Mouse (Mus musculus) bone marrow, adult 2 months (tissue): ENCODE measurements around the gene Iqsec1. TPM values are rescaled to one million over a fixed set of nuclear protein-coding genes. Genes with fewer than 3 reads are reported as not detected.

ENCODE experiments used
- H3K27ac ChIP-seq: fragments of 200-500 bp; 2 replicates; pipeline ENCODE4 v1.5.1; 2012; ENCODE audit warnings: low read depth, mild to moderate bottlenecking, control low read depth, inconsistent platforms, low read length; ENCODE audit not compliant: control insufficient read depth, poor library complexity, insufficient read depth
- H3K4me1 ChIP-seq: fragments of 200-500 bp; 2 replicates; pipeline ENCODE4 v1.6.1; 2011; ENCODE audit warnings: low read length; ENCODE audit not compliant: control insufficient read depth, insufficient read depth
- H3K4me3 ChIP-seq: fragments of 200-500 bp; replicated peaks from 2 replicates; pipeline ENCODE3; 2011; ENCODE audit warnings: mild to moderate bottlenecking, low read depth, low read length, control low read depth; ENCODE audit not compliant: control insufficient read depth
- CTCF ChIP-seq: fragments of 200-500 bp; IDR thresholded peaks from 2 replicates; pipeline ENCODE4 v1.5.1; 2011; ENCODE audit warnings: low read length, control low read depth; ENCODE audit not compliant: control insufficient read depth, insufficient read depth
- POLR2A ChIP-seq: fragments of 200-500 bp; IDR thresholded peaks from 2 replicates; pipeline ENCODE4 v1.6.1; 2011; ENCODE audit warnings: low read depth, mild to moderate bottlenecking, control low read depth, low read length, borderline replicate concordance; ENCODE audit not compliant: control insufficient read depth
- WGBS: fragments of 180-500 bp; shearing (Covaris S2); methylation state at CpG from one replicate; pipeline ENCODE4 v1.1.7; 2018; 5-methylcytosine and 5-hydroxymethylcytosine counted together
- polyA plus RNA-seq: library from polyadenylated mRNA; stranded (reverse); fragments of >200 nt; gene quantifications from 2 replicates; pipeline ENCODE4 v1.2.4, GENCODE M21; 2011; ENCODE audit warnings: low replicate concordance; ENCODE audit not compliant: missing spikeins, insufficient read depth, insufficient read length

The Iqsec1 gene
- polyA plus RNA-seq, 1 experiment: 81.1 TPM

DNA sequence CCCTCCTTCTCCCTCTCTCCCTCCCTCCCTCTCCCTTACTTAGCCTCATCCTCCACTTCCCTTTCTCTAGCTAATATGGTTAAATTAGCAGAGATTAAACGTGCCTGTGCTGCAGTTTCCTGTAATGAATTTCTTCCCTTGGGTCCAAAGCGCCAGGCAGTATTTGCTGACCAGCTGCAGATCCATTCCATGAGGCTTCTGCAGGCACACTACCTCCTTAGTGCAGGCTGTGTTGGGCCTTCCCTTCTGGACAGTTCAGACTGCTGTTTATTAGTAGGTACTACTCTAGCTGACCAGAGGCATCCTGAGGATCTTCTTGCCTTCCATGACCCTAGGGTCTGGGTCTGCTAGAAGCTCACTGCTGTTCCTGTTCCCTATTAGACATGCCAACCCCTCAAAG, 72.9 kb downstream of the Iqsec1 start:
- Histone ChIP-seq H3K27ac (no peak overlapping the region), H3K4me1 (no peaks in the 10 kb centered on the region), H3K4me3 (no peak overlapping the region)
- WGBS: 28% methylated on average over 2 of the region's 2 CpGs
- TF ChIP-seq POLR2A: no peak
- no peak for TF ChIP-seq CTCF

DNA sequence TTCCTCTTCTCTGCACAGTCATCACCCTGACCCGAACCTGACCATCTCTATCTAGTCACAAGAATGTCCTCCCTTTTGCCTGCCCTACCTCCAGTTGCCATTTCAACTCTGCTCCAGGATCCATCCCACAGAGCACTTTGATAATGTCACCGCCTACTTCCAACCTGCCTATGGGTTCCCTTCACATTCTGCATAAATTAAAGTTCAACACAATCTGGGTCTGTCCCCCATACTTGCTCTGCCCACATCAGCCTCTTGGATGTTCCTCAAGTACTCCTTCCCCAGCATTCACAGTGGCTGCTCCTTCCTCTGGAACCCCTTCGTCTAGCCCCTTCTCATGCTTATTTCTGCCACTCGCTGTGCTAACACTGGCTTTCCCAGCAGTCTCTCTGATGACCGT, 74.7 kb downstream of the Iqsec1 start:
- no peaks in the 10 kb centered on the region for H3K4me1 ChIP-seq
- no peak for TF ChIP-seq CTCF
- TF ChIP-seq POLR2A: no peak
- H3K27ac ChIP-seq: no peak overlapping the region
- H3K4me3 ChIP-seq: no peak overlapping the region
- 74% methylated on average over 5 of the region's 5 CpGs for WGBS

GRCm38 (mm10) chr6:90912768-90913167, 75.7 kb downstream of the Iqsec1 start:
- WGBS: 66% methylated on average over 6 of the region's 6 CpGs
- Histone ChIP-seq H3K4me3 (no peak overlapping the region), H3K27ac (no peak overlapping the region), H3K4me1 (no peaks in the 10 kb centered on the region)
- TF ChIP-seq CTCF (no peak), POLR2A (no peak)

GRCm38 (mm10) chr6:90904143-90904542, 84.3 kb downstream of the Iqsec1 start:
- no peaks in the 10 kb centered on the region for H3K4me1 ChIP-seq
- H3K4me3 ChIP-seq: no peak overlapping the region
- H3K27ac ChIP-seq: no peak overlapping the region
- WGBS: 68% methylated on average over 2 of the region's 2 CpGs
- TF ChIP-seq POLR2A: no peak
- no peak for TF ChIP-seq CTCF

GRCm38 (mm10) chr6:90900302-90900701, 88.2 kb downstream of the Iqsec1 start:
- H3K27ac ChIP-seq: no peak overlapping the region
- no peak overlapping the region for H3K4me3 ChIP-seq
- H3K4me1 ChIP-seq: no peaks in the 10 kb centered on the region
- no peak for TF ChIP-seq POLR2A
- no peak for TF ChIP-seq CTCF
- 69% methylated on average over 6 of the region's 6 CpGs for WGBS

DNA sequence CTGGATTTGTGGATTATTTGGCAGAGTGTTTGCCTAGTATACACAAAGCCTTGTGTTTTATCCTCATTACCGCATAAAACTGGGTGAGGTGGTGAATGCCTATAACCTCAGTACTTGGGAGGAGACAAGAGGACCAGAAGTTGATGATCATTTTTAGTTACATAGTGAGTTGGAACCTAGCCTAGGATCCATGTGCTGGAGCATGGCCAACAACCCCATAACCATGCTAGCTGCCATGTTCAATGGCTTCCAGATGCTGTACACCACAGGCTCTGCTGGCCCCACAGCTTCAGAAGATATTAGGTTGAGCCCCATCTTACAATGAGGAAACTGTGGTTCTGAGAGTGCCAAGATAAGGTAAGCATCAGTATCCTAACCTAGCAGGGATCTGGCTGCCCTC, 89.2 kb downstream of the Iqsec1 start:
- Histone ChIP-seq H3K27ac (no peak overlapping the region), H3K4me3 (no peak overlapping the region), H3K4me1 (no peaks in the 10 kb centered on the region)
- TF ChIP-seq POLR2A: no peak
- TF ChIP-seq CTCF: no peak
- 84% methylated on average over 1 of the region's 1 CpGs for WGBS

GRCm38 (mm10) chr6:90898107-90898506, 90.4 kb downstream of the Iqsec1 start:
- WGBS: 8% methylated on average over 1 of the region's 1 CpGs
- no peak for TF ChIP-seq CTCF
- TF ChIP-seq POLR2A: no peak
- H3K27ac ChIP-seq: no peak overlapping the region
- no peak overlapping the region for H3K4me3 ChIP-seq
- no peaks in the 10 kb centered on the region for H3K4me1 ChIP-seq

GRCm38 (mm10) chr6:90892401-90892800, 96.1 kb downstream of the Iqsec1 start:
- TF ChIP-seq POLR2A: no peak
- no peak for TF ChIP-seq CTCF
- Histone ChIP-seq H3K27ac (no peak overlapping the region), H3K4me3 (no peak overlapping the region), H3K4me1 (no peaks in the 10 kb centered on the region)
- 85% methylated on average over 1 of the region's 1 CpGs for whole genome bisulfite sequencing

GRCm38 (mm10) chr6:90889356-90890285, 98.9 kb downstream of the Iqsec1 start:
- no peak overlapping the region for H3K4me3 ChIP-seq
- no peak for TF ChIP-seq CTCF
- no peak for TF ChIP-seq POLR2A
- no peaks in the 10 kb centered on the region for H3K4me1 ChIP-seq
- 75% methylated on average over 7 of the region's 7 CpGs for WGBS
- no peak overlapping the region for H3K27ac ChIP-seq
